Mouse (Mus musculus) bone marrow, adult 2 months (tissue): Measurements from ENCODE around the gene Narfl.

Experiments
- CTCF ChIP-seq: fragments of 200-500 bp; IDR thresholded peaks from 2 replicates; pipeline ENCODE4 v1.5.1; 2011; ENCODE audit warnings: low read length, control low read depth; ENCODE audit not compliant: control insufficient read depth, insufficient read depth
- POLR2A ChIP-seq: fragments of 200-500 bp; IDR thresholded peaks from 2 replicates; pipeline ENCODE4 v1.6.1; 2011; ENCODE audit warnings: low read depth, mild to moderate bottlenecking, control low read depth, low read length, borderline replicate concordance; ENCODE audit not compliant: control insufficient read depth

- TF ChIP-seq CTCF (no peak), POLR2A (no peak)
Observed at GRCm38 (mm10) chr17:25828223-25828594, 54.6 kb downstream of the Narfl start.
